Mouse (Mus musculus) left cerebral cortex, adult 8-10 months (tissue): ENCODE measurements around the gene Yjefn3. TPM values are rescaled to one million over a fixed set of nuclear protein-coding genes. Genes with fewer than 3 reads are reported as not detected.
"Not testable (repeated sequence)": the region's sequence is repeated elsewhere in the genome, so short reads cannot be mapped to it uniquely, and the experiment has no call there.

Experiments
- DNase-seq, 2 experiments: peaks; one replicate each; pipeline ENCODE4 v3.0.0; 2022; ENCODE audit warnings: low spot score in 2 of 2
- total RNA-seq, 4 experiments: library from RNA; stranded (reverse); gene quantifications; 2 replicates each; pipeline ENCODE4 v1.2.4; 2022

Yjefn3 gene
- total RNA-seq, result 10 to 100 TPM; 20.2 to 30.4 (median 21.7) TPM

GRCm38 (mm10) chr8:69902163-69903062, at the start of gene Yjefn3, which contains the start of the genes Tssk6 and Ndufa13:
Gene Yjefn3, minus strand, starts transcription at chr8:69902712.
Gene Tssk6, plus strand, starts transcription at chr8:69902184.
Gene Ndufa13, minus strand, starts transcription at chr8:69902558.
- peak; percentile 45 to 61 for DNase-seq

GRCm38 (mm10) chr8:69950300-69950699, 47.8 kb upstream of the Yjefn3 start:
- DNase-seq, result no peak

- DNase-seq, result not testable (repeated sequence)
Measured at GRCm38 (mm10) chr8:69942495-69942894, 40.0 kb upstream of the Yjefn3 start.

- DNase-seq, result no peak
Measured at GRCm38 (mm10) chr8:69940386-69940785, 37.9 kb upstream of the Yjefn3 start.

GRCm38 (mm10) chr8:69939633-69940032, 37.1 kb upstream of the Yjefn3 start:
- no peak for DNase-seq

- no peak for DNase-seq
Measured at GRCm38 (mm10) chr8:69938245-69938982, 35.9 kb upstream of the Yjefn3 start.

- DNase-seq, result no peak
Measured at GRCm38 (mm10) chr8:69937466-69937865, 35.0 kb upstream of the Yjefn3 start.

- DNase-seq, result no peak
Measured at GRCm38 (mm10) chr8:69936050-69936794, 33.7 kb upstream of the Yjefn3 start.

GRCm38 (mm10) chr8:69935431-69935830, 32.9 kb upstream of the Yjefn3 start:
- no peak for DNase-seq

- no peak for DNase-seq
Measured at GRCm38 (mm10) chr8:69934582-69934981, 32.1 kb upstream of the Yjefn3 start.

- no peak for DNase-seq
Measured at GRCm38 (mm10) chr8:69933811-69934210, 31.3 kb upstream of the Yjefn3 start.

GRCm38 (mm10) chr8:69926901-69927300, 24.4 kb upstream of the Yjefn3 start:
- DNase-seq, result no peak

- no peak for DNase-seq
Measured at GRCm38 (mm10) chr8:69923986-69924385, 21.5 kb upstream of the Yjefn3 start.

- no peak for DNase-seq
Measured at GRCm38 (mm10) chr8:69921141-69921540, 18.6 kb upstream of the Yjefn3 start.

- DNase-seq, result no peak
Measured at GRCm38 (mm10) chr8:69919876-69920662, 17.6 kb upstream of the Yjefn3 start.

- peak; percentile 62 to 64 for DNase-seq
Measured at GRCm38 (mm10) chr8:69919010-69919409, 16.5 kb upstream of the Yjefn3 start.

GRCm38 (mm10) chr8:69918506-69918905, 16.0 kb upstream of the Yjefn3 start:
- DNase-seq, result no peak

- no peak for DNase-seq
Measured at GRCm38 (mm10) chr8:69915748-69916147, 13.2 kb upstream of the Yjefn3 start.

- DNase-seq, result no peak
Measured at GRCm38 (mm10) chr8:69914526-69914925, 12.0 kb upstream of the Yjefn3 start.

GRCm38 (mm10) chr8:69912478-69913074, 10.1 kb upstream of the Yjefn3 start:
- DNase-seq, result peak; percentile 53 to 72
